Mouse (Mus musculus): ENCODE results near the gene Cd40.

The Cd40 gene

DNA sequence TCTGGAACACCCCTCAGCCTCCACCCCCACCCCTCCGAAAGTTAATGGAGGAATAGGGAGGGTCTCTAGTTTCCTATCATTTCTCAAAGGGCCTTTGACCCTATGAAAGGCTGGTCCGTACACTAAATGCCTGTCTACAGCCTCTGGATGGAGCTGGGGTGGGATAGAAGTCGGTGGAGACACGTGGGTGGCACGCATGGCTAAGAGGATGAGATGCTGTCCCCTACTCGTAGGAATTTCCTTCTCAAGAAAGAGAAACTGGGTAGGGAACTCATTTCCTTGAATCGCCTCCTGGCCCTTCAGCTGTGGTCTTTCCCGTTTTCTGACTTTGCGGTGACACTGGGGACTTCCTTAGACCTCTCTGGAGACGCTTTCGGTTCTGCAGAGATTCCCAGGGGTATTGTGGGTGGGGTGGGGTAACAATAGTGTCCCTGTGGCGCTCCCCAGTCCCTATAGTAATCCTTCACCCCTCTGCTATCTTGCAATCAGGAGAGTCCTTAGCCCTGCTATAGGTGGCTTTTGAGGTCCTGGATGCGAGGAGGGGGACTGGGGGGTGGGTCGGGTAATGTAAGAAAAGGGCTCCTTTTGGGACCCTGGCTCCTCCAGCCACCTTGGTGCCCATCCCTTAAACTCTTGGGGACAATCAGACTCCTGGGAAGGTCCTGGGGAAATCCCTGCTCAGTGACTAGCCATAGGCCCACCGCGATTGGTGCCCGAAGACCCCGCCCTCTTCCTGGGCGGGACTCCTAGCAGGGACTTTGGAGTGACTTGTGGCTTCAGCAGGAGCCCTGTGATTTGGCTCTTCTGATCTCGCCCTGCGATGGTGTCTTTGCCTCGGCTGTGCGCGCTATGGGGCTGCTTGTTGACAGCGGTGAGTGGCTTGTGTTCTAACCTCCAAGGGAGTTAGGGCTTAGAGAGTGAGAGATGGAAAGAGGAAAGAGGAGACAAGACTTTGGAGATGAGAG lies at the start of gene Cd40:
TSS of gene Cd40 (plus strand) at position 740 of the 965 bp plus-strand sequence.
- in situ Hi-C loops (cut with MboI; ENCODE audit: low sequenced_read_pairs) = no loop called here

DNA sequence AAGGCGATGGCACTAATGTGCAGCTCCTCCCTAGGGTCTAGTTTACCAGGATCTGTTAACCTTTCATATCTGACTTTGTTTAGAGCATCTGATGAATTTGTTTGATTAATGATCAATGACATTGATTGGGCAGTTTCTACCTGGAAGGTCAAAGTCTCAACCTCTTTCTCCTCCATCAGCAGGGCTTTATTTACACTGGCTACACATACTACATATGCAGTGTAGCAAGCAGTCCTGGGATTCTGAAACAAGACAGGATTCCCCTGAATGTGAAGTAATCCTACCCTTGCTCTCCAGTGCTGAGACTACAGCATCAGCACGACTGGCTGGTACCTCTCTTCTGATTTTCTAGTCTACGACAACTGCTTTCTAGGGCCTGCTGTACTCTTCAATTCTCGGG lies 48.6 kb upstream of the Cd40 start:
- in situ Hi-C loops (cut with MboI; ENCODE audit: low sequenced_read_pairs) = no loop called here

- in situ Hi-C loops (cut with MboI; ENCODE audit: low sequenced_read_pairs) = no loop called here
Measured at GRCm38 (mm10) chr2:165007986-165008385, 47.4 kb upstream of the Cd40 start.

- in situ Hi-C loops (cut with MboI; ENCODE audit: low sequenced_read_pairs) = no loop called here
Measured at GRCm38 (mm10) chr2:165009161-165009560, 46.3 kb upstream of the Cd40 start.

DNA sequence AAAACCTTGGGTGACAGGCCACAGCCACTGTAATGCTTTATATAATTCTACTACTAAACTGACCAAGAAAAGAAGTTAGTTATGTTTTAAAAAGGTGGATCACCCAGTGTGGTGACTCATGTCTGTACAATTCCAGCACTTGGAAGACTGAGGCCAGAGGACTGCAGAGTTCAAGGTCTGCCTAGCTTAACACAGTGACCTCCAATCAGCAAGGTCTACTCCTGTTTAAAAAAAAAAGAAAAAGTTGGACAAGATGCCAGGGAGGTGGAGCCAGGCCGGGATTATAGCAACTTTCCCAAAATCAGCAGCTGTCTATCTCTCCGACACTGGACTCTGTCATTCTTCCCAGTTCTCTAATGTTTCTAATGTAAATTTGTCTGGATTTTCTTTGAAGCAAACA lies 45.8 kb upstream of the Cd40 start:
- in situ Hi-C loops (cut with MboI; ENCODE audit: low sequenced_read_pairs) = no loop called here

- in situ Hi-C loops (cut with MboI; ENCODE audit: low sequenced_read_pairs) = no loop called here
Measured at GRCm38 (mm10) chr2:165010351-165010750, 45.1 kb upstream of the Cd40 start.

DNA sequence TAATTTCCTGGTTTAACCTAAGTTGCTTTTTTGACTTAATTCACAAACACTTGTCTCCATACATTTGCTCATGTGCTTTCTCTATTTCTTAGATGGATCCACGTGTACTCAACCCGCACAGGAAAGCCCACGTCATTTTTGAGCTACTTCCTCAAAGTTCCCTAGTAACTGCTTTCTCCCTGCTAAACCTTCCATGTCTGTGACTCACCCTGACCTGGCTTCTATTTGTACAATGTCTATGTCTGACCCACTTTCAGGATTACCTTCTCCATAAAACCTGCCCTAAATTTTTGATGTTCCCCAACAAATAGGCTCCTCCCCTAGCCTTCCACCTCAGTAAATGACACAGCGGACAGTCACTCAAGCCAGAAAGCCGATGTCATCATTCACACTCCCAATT lies 40.5 kb upstream of the Cd40 start:
- in situ Hi-C loops (cut with MboI; ENCODE audit: low sequenced_read_pairs) = no loop called here

GRCm38 (mm10) chr2:165020490-165020889 lies 34.9 kb upstream of the Cd40 start:
- in situ Hi-C loops (cut with MboI; ENCODE audit: low sequenced_read_pairs) = no loop called here

- in situ Hi-C loops (cut with MboI; ENCODE audit: low sequenced_read_pairs) = no loop called here
Measured at GRCm38 (mm10) chr2:165027163-165027562, 28.3 kb upstream of the Cd40 start.

DNA sequence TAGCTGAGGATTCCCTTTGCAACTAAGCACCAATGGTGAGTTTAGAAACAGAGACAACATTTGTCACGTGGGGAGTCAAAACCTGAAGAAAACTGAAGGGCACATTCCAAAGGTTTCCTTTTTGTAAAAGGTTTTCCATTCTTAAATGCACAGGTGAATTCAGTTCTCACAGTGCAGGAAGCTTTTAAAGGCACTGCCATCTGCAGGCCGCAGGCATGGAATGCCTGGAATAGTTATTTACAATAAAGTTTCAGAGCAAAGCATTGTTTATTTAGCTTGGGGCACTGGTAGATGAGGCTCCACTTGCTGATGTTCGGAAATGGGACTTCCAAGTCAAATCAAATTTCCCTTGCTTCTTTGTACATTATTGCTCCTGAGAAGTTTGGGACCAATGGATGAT lies 22.9 kb upstream of the Cd40 start:
- in situ Hi-C loops (cut with MboI; ENCODE audit: low sequenced_read_pairs) = no loop called here

DNA sequence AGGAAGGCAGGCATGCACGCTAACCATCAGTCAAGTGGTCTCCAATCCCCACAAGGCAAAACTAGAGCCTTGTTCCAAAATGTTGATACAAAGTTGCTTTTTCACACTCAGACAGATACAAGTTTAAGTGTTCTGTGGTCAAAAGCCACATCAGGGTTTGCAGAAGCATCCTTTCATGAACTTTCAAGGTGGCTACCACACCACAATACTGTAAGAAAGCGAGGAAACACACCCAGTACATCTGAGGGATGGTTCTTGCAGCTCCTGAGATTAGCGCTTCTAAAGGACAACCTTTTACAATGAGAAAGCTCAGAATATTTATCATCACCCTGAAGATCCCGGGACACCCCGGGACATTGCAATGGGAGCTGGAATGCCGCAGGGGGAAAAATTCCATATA lies 22.1 kb upstream of the Cd40 start:
- in situ Hi-C loops (cut with MboI; ENCODE audit: low sequenced_read_pairs) = no loop called here

- in situ Hi-C loops (cut with MboI; ENCODE audit: low sequenced_read_pairs) = no loop called here
Measured at GRCm38 (mm10) chr2:165034131-165035057, 21.0 kb upstream of the Cd40 start, which contains the start of gene Ncoa5. Gene Ncoa5 (minus strand): TSS chr2:165034867.

GRCm38 (mm10) chr2:165035058-165035431 lies 20.4 kb upstream of the Cd40 start:
- in situ Hi-C loops (cut with MboI; ENCODE audit: low sequenced_read_pairs) = no loop called here

GRCm38 (mm10) chr2:165037415-165037814 lies 18.0 kb upstream of the Cd40 start:
- in situ Hi-C loops (cut with MboI; ENCODE audit: low sequenced_read_pairs) = no loop called here

DNA sequence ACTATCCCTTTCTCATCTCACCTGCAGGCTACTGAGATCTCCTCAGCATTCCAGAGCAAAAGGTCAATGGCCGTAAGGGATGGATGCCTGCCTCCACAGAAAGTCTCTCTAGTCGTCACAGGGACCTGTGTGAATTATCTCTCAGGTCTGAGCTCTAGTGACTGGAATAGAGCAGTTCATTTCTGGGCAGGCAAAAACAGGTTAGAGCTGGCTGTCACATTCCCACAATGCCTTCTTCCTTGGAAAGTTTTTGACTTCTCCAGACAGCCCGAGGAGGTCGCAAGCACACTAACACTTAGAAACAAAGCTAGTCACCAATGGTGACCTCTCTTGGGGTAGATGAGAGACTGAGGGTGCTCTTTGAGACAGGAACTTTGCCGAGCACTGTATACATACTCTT lies 13.3 kb upstream of the Cd40 start:
- in situ Hi-C loops (cut with MboI; ENCODE audit: low sequenced_read_pairs) = no loop called here

DNA sequence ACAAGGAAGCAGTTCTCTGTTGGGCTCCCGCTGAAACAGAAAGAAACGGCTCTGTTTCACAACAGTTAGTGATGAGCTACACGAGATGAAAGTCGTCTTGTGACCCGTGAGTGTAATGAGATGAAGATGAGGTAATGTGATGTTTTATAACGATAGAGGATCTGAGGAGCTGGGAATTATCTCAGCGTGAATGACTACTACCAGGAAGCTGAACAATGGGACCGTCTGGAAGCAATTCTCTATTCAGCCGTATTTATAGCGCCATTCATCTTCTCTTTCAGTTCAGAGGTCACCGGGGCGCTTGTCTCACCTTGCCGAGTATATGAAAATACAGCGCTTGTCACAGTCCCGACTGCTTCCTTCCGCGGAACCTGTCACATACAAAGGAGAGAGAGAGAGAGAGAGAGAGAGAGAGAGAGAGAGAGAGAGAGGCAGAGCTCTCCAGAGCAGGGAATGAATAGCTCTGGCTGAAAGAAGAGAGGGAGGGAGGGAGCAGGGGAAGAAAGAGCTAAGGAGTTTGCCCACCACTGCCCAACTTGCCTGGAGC lies 12.3 kb upstream of the Cd40 start:
- in situ Hi-C loops (cut with MboI; ENCODE audit: low sequenced_read_pairs) = no loop called here

GRCm38 (mm10) chr2:165043729-165044128 lies 11.7 kb upstream of the Cd40 start:
- in situ Hi-C loops (cut with MboI; ENCODE audit: low sequenced_read_pairs) = no loop called here

DNA sequence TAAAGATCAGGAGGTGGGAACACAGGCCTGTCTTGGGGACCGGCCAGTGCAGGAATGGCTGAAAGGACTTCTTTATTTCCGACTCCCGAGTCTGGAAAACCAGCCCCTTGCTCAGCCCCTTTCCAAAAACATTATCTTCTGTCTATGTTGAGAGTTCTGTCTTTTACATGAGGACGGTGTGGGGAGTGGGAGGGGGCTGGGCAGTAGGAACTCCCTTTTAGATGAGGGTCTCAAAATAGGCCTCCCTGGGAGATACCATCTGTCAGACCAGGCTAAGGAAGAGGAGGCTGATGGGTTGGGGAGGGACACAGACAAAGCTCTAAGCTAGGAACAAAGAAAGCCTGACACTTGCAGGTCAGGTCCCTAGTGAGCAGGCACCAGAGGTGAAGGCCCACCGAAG lies 6.4 kb upstream of the Cd40 start:
- in situ Hi-C loops (cut with MboI; ENCODE audit: low sequenced_read_pairs) = no loop called here

DNA sequence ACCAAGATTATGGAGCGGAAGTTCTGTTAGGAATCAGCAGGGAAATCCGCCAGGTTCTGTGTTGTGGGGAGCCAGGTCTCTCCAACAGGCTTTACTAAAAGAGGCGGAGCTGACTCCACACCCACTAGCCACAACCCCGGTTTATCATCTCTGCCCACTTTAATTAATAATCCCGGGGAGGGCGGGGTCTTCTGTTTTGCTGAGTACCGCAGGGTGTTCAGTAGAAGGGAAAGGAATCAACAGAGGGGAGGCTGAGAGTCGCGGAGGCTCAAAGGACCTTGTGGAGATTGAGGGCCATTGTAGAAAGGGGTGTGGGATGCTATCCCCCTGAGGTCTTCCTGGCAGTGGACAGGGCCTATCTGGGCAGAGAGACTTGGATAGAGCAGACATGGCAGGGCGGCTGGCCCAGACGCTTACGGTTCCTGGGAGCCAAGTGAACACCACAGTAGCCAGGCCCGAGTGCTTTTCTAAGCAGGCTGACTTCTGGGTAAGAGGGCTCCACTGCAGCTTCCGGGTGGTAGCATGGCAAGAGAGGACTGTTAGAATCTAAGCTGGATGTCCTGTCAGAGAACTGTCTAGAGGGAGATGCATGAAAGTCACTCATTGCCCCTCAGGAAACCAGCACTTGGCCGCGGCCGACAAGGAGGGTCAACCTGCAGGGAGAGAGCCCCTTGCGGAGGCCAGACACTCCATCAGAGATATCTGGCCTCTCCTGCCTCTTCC lies 4.4 kb upstream of the Cd40 start:
- in situ Hi-C loops (cut with MboI; ENCODE audit: low sequenced_read_pairs) = no loop called here

DNA sequence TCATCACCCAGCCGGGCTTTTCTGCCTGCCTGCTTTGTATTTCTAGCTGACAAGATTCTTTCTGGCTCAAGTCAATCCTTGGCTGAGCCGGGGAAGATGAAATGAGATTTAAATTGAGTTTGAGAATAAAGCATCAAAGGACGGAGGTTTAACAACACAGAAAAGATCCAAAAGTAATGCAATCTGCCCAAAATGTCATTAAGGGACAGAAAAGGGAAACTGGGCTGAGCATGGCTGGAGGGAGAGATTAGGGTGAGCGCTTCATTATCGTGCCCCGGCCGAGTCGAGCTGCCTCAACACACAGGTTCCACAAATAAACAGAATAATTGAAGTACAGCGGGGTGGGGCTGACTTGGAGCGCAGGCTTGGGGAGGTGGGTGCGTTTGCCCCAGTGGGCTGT lies 3.9 kb upstream of the Cd40 start:
- in situ Hi-C loops (cut with MboI; ENCODE audit: low sequenced_read_pairs) = no loop called here

DNA sequence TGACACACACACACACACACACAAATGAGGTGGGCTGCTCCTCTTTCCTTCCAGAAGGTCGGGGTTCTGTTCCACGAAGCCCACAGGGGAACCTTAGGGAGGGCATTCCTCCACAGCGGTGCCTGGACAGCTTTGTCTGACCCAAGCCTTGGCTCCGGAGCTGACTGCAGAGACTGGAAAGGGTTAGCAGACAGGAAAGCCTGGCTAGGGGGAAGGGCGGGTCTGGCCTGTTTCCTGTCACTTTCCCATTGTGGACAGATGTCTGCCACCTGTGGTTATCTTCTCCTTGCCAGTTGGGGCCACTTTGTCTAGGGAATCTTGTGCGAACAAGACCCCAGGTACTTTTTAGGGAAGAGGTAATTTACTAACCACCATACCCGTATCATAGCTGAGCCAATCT lies 478 bp downstream of the Cd40 start:
- in situ Hi-C loops (cut with MboI; ENCODE audit: low sequenced_read_pairs) = no loop called here
